Mouse (Mus musculus) right cerebral cortex, adult 2 months (tissue): ENCODE data around the gene C87436.
A peak's percentile ranks its signal among the peaks of the same experiment; 100 is the strongest.

Source experiments
- DNase-seq, 2 experiments: peaks; one replicate each; pipeline ENCODE4 v3.0.0; 2021 to 2022; ENCODE audit warnings: low spot score in 2 of 2

C87436 gene

DNA sequence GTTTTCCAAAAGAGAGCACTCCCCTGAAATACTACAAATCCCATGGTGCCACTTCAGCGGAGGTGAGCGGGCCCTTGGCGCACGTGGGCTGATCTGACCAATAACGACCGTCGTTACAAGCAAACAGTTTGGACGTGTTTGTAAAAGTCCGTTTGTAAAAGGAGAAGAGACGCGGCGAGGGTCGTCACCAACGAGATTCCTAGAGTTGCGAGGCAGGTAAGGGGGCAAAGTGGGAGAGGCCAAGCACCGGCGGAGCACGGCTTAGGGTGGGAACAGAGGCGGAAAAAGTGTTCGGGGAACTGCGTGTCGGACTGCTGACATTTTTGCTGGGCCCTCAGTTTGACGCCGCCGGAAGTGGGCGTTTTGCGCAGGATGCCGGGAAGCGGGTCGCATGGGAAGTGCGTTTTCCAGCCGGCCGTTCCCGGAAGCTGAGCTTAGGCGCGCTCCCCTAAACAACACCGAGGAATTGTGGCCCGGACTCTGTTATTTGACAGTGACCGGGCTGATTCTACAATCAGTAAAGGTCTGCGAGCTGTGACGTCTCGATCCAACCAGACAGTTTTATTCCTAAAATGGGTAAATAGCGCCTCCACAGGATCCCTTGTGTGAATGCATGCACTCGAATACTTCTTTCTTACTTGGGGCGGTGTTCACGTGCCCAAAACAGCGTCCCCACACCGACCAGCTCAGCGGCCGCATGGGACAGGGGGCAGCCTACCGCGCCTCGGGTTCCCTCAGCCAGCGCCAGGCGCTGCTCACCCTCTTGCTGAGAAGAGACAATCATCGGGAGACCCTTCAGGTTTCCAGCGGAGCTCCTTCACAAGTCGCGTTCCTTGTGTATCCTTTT lies at the start of gene C87436:
Gene C87436 (plus strand): TSS at position 103 of the 847 bp plus-strand sequence.
- DNase-seq, result peak; percentile 96 to 98

- DNase-seq, result no peak
Measured at GRCm38 (mm10) chr6:86388461-86388860, 49.7 kb upstream of the C87436 start.

DNA sequence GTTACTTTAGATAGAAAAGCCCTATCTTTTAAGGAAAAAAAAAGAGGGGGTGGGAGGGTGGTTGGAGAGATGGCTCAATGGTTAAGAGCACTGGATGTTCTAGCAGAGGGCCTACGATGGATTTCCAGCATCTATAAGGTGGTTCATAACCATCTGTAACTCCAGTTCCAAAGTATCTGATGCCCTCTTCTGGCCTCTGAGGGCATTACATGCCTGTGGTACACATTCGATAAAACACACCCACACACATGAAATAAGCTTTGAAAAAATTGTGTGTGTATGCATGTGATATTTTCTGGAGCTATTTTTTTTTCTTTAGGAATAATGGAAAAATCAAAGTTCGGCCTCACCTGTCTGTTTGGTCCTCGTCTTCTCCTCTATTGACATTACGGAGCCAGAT lies 46.8 kb upstream of the C87436 start:
- DNase-seq, result no peak

- DNase-seq, result no peak
Measured at GRCm38 (mm10) chr6:86393187-86393586, 45.0 kb upstream of the C87436 start.

GRCm38 (mm10) chr6:86394078-86394720 lies 44.0 kb upstream of the C87436 start:
- DNase-seq, result no peak

- no peak for DNase-seq
Measured at GRCm38 (mm10) chr6:86395021-86395420, 43.2 kb upstream of the C87436 start.

- no peak for DNase-seq
Measured at GRCm38 (mm10) chr6:86395969-86396368, 42.2 kb upstream of the C87436 start.

GRCm38 (mm10) chr6:86396581-86397256 lies 41.5 kb upstream of the C87436 start, which contains the start of gene Pcyox1:
Gene Pcyox1 (minus strand): TSS chr6:86397154.
- peak; percentile 82 to 88 for DNase-seq

DNA sequence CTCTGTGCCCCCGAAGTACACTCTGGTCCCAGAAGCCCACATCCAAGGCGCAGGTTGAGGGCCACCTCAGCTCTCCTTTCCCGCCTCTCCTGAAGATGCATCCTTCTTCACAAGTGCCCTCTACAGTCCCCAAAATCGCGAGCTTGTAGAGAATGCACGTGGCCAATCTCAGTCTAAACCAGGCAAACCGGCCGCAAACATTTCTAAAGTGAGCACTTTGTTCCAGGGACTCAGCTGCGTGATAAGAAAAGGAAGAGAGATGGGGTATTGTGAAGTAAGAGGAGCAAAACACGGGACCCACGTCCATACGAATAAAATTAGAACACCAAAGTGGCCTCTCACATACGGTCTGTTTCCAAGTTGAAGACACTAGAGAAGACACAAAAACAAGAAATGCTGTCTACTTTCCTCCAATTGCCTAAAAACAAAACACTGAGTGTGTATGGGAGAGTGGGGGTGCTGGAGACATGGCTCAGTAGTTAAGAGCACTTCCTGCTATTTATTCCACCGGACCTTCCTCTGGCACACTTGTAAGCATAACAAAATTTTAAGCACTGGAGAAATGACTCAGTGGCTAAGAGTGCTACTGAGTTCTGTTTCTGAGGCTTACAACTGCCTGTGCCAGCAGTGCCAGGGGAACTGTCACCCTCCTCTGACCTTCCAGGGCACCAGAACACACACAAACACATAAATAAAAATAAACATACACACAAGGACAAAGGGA lies 40.8 kb upstream of the C87436 start:
- no peak for DNase-seq

DNA sequence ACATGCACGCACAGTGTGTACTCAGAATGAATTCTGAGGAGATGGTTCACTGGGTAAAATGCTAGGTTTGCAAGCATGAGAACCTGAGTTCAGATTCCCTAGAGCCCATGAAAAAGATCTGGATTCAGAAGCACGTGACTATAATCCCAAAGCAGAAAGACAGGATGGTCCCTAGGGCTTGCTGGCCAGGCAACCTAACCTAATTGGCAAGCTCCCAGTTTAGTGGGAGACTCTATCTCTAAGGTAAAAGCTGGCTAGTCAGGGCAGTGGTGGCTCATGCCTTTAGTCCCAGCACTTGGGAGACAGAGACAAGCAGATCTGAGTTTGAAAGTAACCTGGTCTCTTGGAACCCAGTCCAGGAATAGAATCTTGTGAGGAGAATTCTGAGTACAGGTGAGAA lies 39.2 kb upstream of the C87436 start:
- no peak for DNase-seq

DNA sequence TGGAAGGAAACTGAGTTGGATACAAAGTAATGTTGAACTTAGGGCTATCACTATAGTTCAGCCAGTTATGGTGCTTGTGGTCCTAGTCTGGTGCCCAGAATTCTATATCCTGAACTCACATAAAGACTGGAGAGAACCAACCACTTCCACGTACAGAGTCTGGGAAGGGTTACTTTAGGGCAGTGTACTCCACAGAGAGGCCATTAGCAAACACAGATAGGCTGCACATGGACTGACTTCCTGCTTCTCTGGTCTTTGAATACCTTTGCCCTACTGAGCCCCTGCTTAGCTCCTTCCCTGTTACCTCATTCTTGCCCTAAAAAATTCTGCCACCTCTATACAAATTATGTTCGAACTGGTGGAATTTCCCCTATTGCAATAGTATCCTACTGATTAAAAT lies 38.2 kb upstream of the C87436 start:
- DNase-seq, result no peak

DNA sequence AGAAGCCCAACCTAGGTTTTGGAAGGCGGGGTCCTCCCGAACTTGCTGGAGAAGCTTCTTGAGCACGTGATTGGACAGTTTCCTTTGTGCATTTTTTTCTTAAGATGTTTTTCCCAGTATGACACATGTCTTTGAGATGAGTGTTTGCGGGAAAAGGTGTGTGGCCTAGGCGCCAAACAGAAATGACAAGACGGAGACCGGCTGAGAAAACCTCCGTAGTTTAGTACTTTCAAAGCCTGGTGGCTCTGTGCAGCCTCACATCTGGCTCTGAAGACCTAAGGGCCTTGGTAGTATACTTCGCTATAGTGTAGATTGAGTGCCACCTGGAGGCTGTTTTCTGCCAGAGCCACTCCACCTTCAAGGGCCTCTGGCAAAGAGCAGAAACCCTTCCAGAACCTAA lies 37.2 kb upstream of the C87436 start:
- DNase-seq, result peak; percentile 62 to 80

DNA sequence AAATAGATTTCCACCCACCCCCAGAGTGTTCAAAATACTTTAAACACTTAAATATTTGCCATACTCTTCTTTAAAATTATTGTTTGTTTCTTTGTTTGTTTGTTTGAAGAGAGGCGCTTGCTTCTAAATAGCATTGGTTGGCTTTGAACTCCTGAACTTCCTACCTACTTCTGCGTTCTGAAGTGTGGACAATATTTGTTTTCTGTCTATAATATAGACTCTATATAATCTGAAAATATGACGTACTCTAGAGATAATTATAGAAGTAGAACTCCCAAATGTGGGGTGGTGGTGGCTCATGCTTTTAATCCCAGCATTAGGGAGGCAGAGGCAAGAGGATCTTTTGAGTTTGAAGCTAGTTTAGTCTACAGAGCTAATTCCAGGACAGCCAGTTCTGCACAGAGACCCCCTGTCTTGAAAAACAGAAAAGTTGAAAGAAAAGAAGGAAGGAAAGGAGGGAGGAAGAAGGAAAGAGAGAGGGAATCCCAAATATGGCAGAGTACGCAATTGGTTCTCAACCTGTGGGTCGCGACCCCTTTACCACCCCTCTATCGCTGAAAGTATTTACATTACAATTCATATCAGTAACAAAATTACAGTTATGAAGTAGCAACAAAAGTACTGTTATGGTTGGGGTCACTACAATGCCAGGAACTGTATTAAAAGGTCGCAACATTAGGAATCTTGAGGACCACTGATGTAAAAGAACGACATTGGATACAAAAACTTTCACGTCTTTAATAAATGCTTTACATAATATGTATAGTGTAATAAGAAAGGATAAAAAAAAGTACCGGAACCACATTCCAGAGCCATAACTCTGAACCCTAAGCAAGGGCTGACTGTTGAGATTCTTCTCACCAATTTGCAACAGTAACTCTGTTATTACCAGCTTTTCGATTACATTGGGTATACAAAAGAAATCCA lies 35.2 kb upstream of the C87436 start:
- no peak for DNase-seq

GRCm38 (mm10) chr6:86403728-86404099 lies 34.5 kb upstream of the C87436 start:
- peak; percentile 98 for DNase-seq

DNA sequence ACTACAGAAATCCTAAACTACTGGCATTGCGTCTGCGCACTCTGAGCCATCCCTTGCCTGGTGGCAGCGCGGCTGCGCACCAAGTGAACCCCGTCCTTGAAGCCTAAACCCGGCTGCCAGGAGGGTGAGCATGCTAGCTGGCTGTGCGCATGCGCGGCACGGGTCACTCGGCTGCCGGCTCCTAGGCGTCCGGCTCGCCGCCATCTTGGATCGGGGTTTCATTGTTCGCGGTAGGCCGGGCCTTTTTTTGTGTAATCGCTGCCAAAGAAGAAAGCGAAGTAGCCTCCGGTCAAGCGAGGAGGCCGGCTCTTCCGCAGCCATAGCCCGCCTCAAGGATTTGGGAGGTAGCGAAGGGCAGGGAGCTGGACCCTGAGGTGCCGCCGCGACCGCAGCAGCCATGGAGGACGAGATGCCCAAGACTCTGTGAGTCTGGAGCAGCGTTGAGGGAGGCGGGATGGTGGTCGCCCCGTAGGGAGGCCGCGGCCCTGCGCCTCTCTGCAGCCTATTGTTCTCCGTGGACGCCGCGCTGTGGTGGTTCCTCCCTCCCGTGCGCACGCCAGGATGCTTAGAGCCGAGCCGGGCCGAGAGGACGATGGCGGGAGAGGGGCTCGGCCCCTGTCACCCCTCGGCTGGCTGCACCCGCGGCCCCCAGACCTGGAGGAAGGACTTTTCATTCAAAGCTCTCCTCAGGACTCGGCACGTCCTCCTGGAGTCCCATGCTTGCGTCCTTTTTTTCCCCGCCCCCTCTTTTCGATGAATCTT lies 33.9 kb upstream of the C87436 start, which contains the start of gene Tia1:
Gene Tia1 (plus strand): TSS at position 120 of the 762 bp plus-strand sequence.
- peak; percentile 95 to 96 for DNase-seq

GRCm38 (mm10) chr6:86404996-86405395 lies 33.2 kb upstream of the C87436 start:
- DNase-seq, result no peak

DNA sequence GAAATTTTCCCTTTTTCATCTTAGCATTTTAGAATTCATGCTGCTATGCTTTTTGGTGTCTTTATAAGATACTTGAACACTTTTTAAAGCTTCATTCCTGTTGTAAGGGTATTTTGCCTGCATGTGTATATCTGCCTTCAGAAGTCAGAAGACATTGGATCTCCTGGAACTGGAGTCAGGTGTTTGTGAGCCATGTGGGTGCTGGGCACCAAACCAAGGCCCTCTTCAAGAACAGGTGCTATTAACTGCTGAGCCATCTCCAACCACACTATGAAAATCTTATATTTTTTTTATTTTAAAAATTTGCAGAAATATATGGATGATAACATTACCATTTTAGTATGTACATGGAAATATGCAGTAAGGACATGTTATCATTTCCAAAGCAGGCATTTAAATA lies 31.9 kb upstream of the C87436 start:
- no peak for DNase-seq

DNA sequence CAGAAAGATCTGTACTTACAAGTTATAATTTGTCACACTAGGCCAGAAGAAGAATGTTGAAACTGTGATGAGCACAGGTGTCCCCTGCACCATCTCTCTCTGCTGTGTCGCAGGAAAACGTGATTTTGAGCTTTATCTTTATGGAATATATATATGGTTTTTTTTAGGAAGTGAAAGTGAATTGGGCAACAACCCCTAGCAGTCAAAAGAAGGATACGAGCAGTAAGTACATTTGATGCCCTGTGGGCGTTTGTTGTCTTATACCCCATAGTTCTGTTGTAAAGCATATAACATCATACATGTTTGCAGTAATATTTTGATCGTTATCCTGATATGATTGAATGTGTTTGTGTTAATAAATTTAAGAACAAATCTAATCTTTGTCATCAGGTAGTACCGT lies 19.5 kb upstream of the C87436 start:
- DNase-seq, result no peak

GRCm38 (mm10) chr6:86419239-86419638 lies 18.9 kb upstream of the C87436 start:
- no peak for DNase-seq

DNA sequence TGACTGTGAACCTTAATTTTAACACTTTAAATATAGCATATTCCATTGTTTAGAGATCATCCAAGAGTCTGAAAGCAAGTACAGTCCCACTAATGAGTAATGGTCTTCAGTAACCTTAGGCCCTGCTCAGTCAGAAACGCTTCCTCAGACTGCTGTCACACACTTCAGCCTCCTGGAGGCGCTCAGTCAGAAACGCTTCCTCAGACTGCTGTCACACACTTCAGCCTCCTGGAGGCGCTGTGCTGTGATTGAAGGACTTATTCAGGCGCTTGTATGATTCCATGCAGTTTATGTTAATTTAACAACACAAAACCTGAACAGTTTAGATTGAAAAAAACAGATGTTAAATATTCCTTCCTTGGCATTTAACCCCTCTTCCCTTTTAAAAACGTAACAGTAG lies 17.7 kb upstream of the C87436 start:
- no peak for DNase-seq
